28 mouse cellular contexts compared by ENCODE assay signal in the genomic region with DNA sequence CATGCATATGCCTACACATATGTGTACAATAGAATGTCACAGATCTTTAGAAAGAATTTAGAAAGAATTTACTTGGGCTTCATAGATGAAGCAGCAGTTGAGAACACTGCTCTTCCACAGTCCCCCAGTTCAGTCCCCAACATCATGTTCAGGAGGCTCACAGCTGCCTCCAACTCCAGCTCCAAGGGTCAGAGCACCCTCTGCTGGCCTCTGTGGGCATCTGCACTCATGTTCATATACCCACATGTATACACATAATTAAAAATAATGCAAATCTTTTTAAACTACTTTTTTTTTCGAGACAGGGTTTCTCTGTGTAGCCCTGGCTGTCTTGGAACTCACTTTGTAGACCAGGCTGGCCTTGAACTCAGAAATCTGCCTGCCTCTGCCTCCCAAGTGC. TPM values are rescaled to one million over a fixed set of nuclear protein-coding genes. Genes with fewer than 3 reads are reported as not detected.
A peak's percentile ranks its signal among the peaks of the same experiment; 100 is the strongest.
DNase-seq lines count a peak whose midpoint lies in the region; ATAC-seq and TF ChIP-seq lines count a peak whose summit lies in the region.
"Had no signal": no experiment of that assay in that cellular context is flagged by ENCODE, and none has a peak within 500 bp of the region (broad histone marks: within the 10 kb centered on the region; RNA-seq: fewer than 3 reads in every experiment).

No protein-coding gene starts in this region.

- H3K27me3 ChIP-seq in intestine, postnatal 0 days (replicated peaks; ENCODE audit: control insufficient read depth, insufficient read depth, low read length) = no peaks in the 10 kb centered on the region
- no peaks in the 10 kb centered on the region for H3K27me3 ChIP-seq in intestine, embryonic 15.5 days (replicated peaks)
- H3K27me3 ChIP-seq in liver, postnatal 0 days (ENCODE audit: insufficient read depth, low read length) = no peaks in the 10 kb centered on the region
- H3K27me3 ChIP-seq in liver, embryonic 12.5 days (replicated peaks) = 0 out of 2 replicates have a peak, but pooled peaks cover 3% of the 10 kb centered on the region
- H3K27me3 ChIP-seq in ES-Bruce4 (ENCODE audit: control insufficient read depth, insufficient read depth, low read length, poor library complexity, severe bottlenecking) = no peaks in the 10 kb centered on the region
- H3K27me3 ChIP-seq: CH12.LX; embryonic facial prominence, embryonic 12.5 days; embryonic facial prominence, embryonic 15.5 days; heart, embryonic 15.5 days; hindbrain, embryonic 13.5 days had no signal

- 56% methylated on average over 1 of the region's 1 CpGs for whole genome bisulfite sequencing in intestine, postnatal 0 days
- whole genome bisulfite sequencing in intestine, embryonic 15.5 days = 61% methylated on average over 1 of the region's 1 CpGs
- 57% methylated on average over 1 of the region's 1 CpGs for WGBS in liver, postnatal 0 days (ENCODE audit: insufficient replicate concordance)
- WGBS in liver, embryonic 12.5 days (ENCODE audit: insufficient replicate concordance) = 39% methylated on average over 1 of the region's 1 CpGs

- 0 out of 2 replicates have a peak, but pooled peaks have one; percentile 5 for TF ChIP-seq CTCF in intestine, postnatal 0 days (IDR thresholded peaks at IDR 0.05; ENCODE audit: low read depth)
- TF ChIP-seq CTCF in liver, postnatal 0 days (IDR thresholded peaks at IDR 0.05; ENCODE audit: low read depth) = peak; percentile 32
- TF ChIP-seq CTCF in ES-Bruce4 (IDR thresholded peaks at IDR 0.05; ENCODE audit: low read depth, low read length) = peak; percentile 36

- H3K9me3 ChIP-seq in intestine, postnatal 0 days (ENCODE audit: control insufficient read depth) = no peaks in the 10 kb centered on the region
- no peaks in the 10 kb centered on the region for H3K9me3 ChIP-seq in intestine, embryonic 15.5 days
- H3K9me3 ChIP-seq in liver, postnatal 0 days (ENCODE audit: low read length) = no peaks in the 10 kb centered on the region
- H3K9me3 ChIP-seq in liver, embryonic 12.5 days (replicated peaks) = no peaks in the 10 kb centered on the region
- no peaks in the 10 kb centered on the region for H3K9me3 ChIP-seq in ES-Bruce4 (replicated peaks; ENCODE audit: control insufficient read depth, insufficient read depth, low read length, poor library complexity, severe bottlenecking)
- H3K9me3 ChIP-seq: embryonic facial prominence, embryonic 12.5 days; embryonic facial prominence, embryonic 15.5 days; heart, embryonic 15.5 days; hindbrain, embryonic 13.5 days had no signal

- no peak overlapping the region for H3K27ac ChIP-seq in intestine, postnatal 0 days (ENCODE audit: low read depth, low read length)
- no peak overlapping the region for H3K27ac ChIP-seq in intestine, embryonic 15.5 days
- H3K27ac ChIP-seq in liver, postnatal 0 days (ENCODE audit: low read depth) = no peak overlapping the region
- no peak overlapping the region for H3K27ac ChIP-seq in liver, embryonic 12.5 days
- H3K27ac ChIP-seq in ES-Bruce4 (ENCODE audit: insufficient read depth, low read length) = no peak overlapping the region
- H3K27ac ChIP-seq: embryonic facial prominence, embryonic 12.5 days; embryonic facial prominence, embryonic 15.5 days; heart, embryonic 15.5 days; hindbrain, embryonic 10.5 days; hindbrain, embryonic 13.5 days had no signal

- no peak for TF ChIP-seq EP300 in liver, postnatal 0 days (IDR thresholded peaks at IDR 0.05; ENCODE audit: low read depth)
- no peak for TF ChIP-seq EP300 in ES-Bruce4 (IDR thresholded peaks at IDR 0.05; ENCODE audit: insufficient read depth, low read depth, low read length)

- no peak overlapping the region for H3K9ac ChIP-seq in intestine, postnatal 0 days (ENCODE audit: low read depth, low read length)
- H3K9ac ChIP-seq in intestine, embryonic 15.5 days = no peak overlapping the region
- no peak overlapping the region for H3K9ac ChIP-seq in liver, postnatal 0 days (replicated peaks)
- H3K9ac ChIP-seq in liver, embryonic 12.5 days = no peak overlapping the region
- no peak overlapping the region for H3K9ac ChIP-seq in ES-Bruce4 (ENCODE audit: low read depth, poor library complexity, severe bottlenecking)
- H3K9ac ChIP-seq: embryonic facial prominence, embryonic 12.5 days; embryonic facial prominence, embryonic 15.5 days; forebrain, postnatal 0 days; heart, embryonic 12.5 days; heart, embryonic 15.5 days; hindbrain, embryonic 13.5 days had no signal

- H3K36me3 ChIP-seq in intestine, postnatal 0 days (ENCODE audit: control insufficient read depth, insufficient read depth) = no peaks in the 10 kb centered on the region
- H3K36me3 ChIP-seq in intestine, embryonic 15.5 days = no peaks in the 10 kb centered on the region
- no peaks in the 10 kb centered on the region for H3K36me3 ChIP-seq in liver, postnatal 0 days (replicated peaks; ENCODE audit: insufficient read depth, low read length)
- no peaks in the 10 kb centered on the region for H3K36me3 ChIP-seq in liver, embryonic 12.5 days
- H3K36me3 ChIP-seq in ES-Bruce4 (ENCODE audit: control insufficient read depth, insufficient read depth, low read length, poor library complexity, severe bottlenecking) = no peaks in the 10 kb centered on the region
- H3K36me3 ChIP-seq: embryonic facial prominence, embryonic 12.5 days; embryonic facial prominence, embryonic 15.5 days; heart, embryonic 12.5 days; heart, embryonic 15.5 days; hindbrain, embryonic 10.5 days had no signal

- TF ChIP-seq POLR2A in ES-Bruce4 (IDR thresholded peaks at IDR 0.05; ENCODE audit: insufficient read depth, low read length) = no peak

- H3K4me1 ChIP-seq in intestine, postnatal 0 days (replicated peaks; ENCODE audit: control insufficient read depth, insufficient read depth, low read length) = no peaks in the 10 kb centered on the region
- no peaks in the 10 kb centered on the region for H3K4me1 ChIP-seq in intestine, embryonic 15.5 days (replicated peaks)
- no peaks in the 10 kb centered on the region for H3K4me1 ChIP-seq in liver, postnatal 0 days (ENCODE audit: insufficient read depth)
- H3K4me1 ChIP-seq in liver, embryonic 12.5 days = no peaks in the 10 kb centered on the region
- no peaks in the 10 kb centered on the region for H3K4me1 ChIP-seq in ES-Bruce4 (ENCODE audit: control insufficient read depth, insufficient read depth, low read length)
- H3K4me1 ChIP-seq: embryonic facial prominence, embryonic 12.5 days; embryonic facial prominence, embryonic 15.5 days; heart, embryonic 12.5 days; heart, embryonic 15.5 days; hindbrain, embryonic 10.5 days; hindbrain, embryonic 13.5 days had no signal

- DNase-seq in liver, postnatal 0 days = no peak
- peak; percentile 33 for DNase-seq in ZHBTc4 (ENCODE audit: low read depth, low spot score)
- DNase-seq in cerebellum, postnatal 36 days = no peak
- DNase-seq in retina, embryonic 14.5 days (ENCODE audit: low spot score) = no peak
- DNase-seq: adrenal gland, adult 8-10 months; adrenal gland, postnatal 25 days; B cell, adult 2 months; cerebellum, adult 18-20 months; cerebellum, adult 9-10 months; cerebellum, postnatal 14 days; gastrocnemius, postnatal 25 days; heart, adult 18-20 months; heart, postnatal 10 days; heart, postnatal 36 days had no signal

- no peak overlapping the region for H3K4me2 ChIP-seq in intestine, postnatal 0 days (replicated peaks; ENCODE audit: low read depth)
- H3K4me2 ChIP-seq in intestine, embryonic 15.5 days (replicated peaks) = no peak overlapping the region
- H3K4me2 ChIP-seq in liver, postnatal 0 days (ENCODE audit: low read depth, low read length) = no peak overlapping the region
- H3K4me2 ChIP-seq in liver, embryonic 12.5 days = no peak overlapping the region
- H3K4me2 ChIP-seq: embryonic facial prominence, embryonic 12.5 days; embryonic facial prominence, embryonic 15.5 days; heart, embryonic 12.5 days; heart, embryonic 15.5 days; hindbrain, embryonic 13.5 days had no signal

- ATAC-seq in intestine, postnatal 0 days = no peak
- ATAC-seq in intestine, embryonic 15.5 days = no peak
- ATAC-seq in liver, postnatal 0 days = no peak
- ATAC-seq in liver, embryonic 12.5 days = no peak
- ATAC-seq: activated CD4-positive, CD25-positive, alpha-beta regulatory T cell, adult 4 months; forebrain, embryonic 14.5 days had no signal

- no peak overlapping the region for H3K4me3 ChIP-seq in intestine, postnatal 0 days (ENCODE audit: low read depth, low read length)
- no peak overlapping the region for H3K4me3 ChIP-seq in intestine, embryonic 15.5 days (replicated peaks)
- no peak overlapping the region for H3K4me3 ChIP-seq in liver, postnatal 0 days (ENCODE audit: low read depth, low read length)
- H3K4me3 ChIP-seq in liver, embryonic 12.5 days = no peak overlapping the region
- H3K4me3 ChIP-seq in ES-Bruce4 (ENCODE audit: low read depth, low read length) = no peak overlapping the region
- H3K4me3 ChIP-seq: embryonic facial prominence, embryonic 12.5 days; embryonic facial prominence, embryonic 15.5 days; heart, embryonic 12.5 days; heart, embryonic 15.5 days; hindbrain, embryonic 10.5 days; hindbrain, embryonic 13.5 days had no signal

RNA-seq across cellular contexts. Expression of gene Rnf130, which starts 50.5 kb away (rescaled TPM):
- 46.5 and 52.2 TPM in 2 replicates for polyA plus RNA-seq in intestine, postnatal 0 days (2015; fragmentation: Nextera tagmentation; extraction: Ambion mirVana)
- 41.0 and 47.9 TPM in 2 replicates for polyA plus RNA-seq in intestine, embryonic 15.5 days (2015; fragmentation: Nextera tagmentation; extraction: Ambion mirVana)
- 75.0 and 82.0 TPM in 2 replicates for polyA plus RNA-seq in liver, postnatal 0 days (2015; fragmentation: Nextera tagmentation; extraction: Ambion mirVana)
- polyA plus RNA-seq in liver, embryonic 12.5 days (2016; fragmentation: Nextera tagmentation; extraction: Ambion mirVana) = 39.2 and 39.7 TPM in 2 replicates
- 21.8 and 22.1 TPM in 2 replicates for polyA plus RNA-seq in ES-Bruce4 (2011; ENCODE audit: insufficient read depth, insufficient read length, low read depth, missing spikeins)
